Mouse (Mus musculus) cerebellum, postnatal 4 days (tissue): ENCODE measurements around the gene Myo1g.
"Not testable (repeated sequence)": the region's sequence is repeated elsewhere in the genome, so short reads cannot be mapped to it uniquely, and the experiment has no call there.

Source experiments
- DNase-seq, 2 experiments: peaks; one replicate each; pipeline ENCODE4 v3.0.0; 2022; ENCODE audit warnings: low spot score in 2 of 2, mixed read lengths in 1 of 2

Myo1g gene

DNA sequence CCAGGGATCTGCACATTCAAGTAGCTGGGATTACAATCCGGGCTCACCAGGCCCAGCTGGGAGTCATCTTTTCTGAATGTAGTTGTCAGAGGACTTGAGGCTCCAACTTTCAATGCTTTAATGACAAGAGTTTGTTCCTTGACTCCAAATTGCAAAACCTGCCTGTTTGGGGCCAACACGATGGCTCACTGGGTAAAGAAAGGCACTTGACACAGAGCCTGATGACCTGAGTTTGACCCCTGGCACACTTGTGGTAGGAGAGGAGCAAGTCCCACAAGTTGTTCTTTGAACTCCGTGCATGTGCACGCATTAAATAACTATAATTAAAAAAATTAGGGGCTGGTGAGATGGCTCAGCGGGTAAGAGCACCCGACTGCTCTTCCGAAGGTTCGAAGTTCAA, 9.2 kb upstream of the Myo1g start:
- no peak for DNase-seq

GRCm38 (mm10) chr11:6528186-6529006, 7.6 kb upstream of the Myo1g start:
- peak; percentile 99 to 100 for DNase-seq

GRCm38 (mm10) chr11:6527256-6528185, 6.8 kb upstream of the Myo1g start:
- no peak for DNase-seq

DNA sequence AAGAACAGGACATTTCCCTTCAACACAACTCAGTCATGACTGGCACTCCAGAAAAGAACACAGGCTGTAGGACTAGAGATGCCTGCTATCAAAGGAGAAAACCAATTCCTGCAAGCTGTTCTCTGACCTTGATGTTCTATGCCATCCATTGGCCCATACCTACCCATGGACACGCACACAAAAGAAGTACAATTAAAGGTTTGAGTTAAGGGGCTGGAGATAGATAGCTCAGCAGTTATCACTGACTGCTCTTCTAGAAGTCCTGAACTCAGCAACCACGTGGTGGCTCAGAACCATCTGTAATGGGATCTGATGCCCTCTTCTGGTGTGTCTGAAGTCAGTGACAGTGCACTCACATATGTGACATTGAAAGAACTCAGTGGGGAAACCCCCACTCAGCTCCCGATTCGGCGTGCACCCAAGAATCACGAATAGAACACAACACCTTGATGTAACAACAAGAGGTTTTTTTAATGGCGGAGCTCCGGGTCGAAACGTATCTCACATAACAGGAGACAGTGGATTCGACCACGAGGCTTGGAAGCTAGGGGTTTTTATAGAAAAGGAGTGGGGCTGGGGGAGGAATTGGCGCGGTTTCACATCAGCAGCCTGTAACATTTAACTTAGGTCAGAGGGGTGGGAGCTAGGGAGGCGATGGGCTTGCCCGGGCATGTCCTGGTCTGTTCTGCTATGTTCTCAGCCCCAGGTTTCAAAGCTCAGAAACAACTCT, 5.9 kb upstream of the Myo1g start:
- not testable (repeated sequence) for DNase-seq

GRCm38 (mm10) chr11:6525241-6525640, 4.5 kb upstream of the Myo1g start:
- no peak for DNase-seq

DNA sequence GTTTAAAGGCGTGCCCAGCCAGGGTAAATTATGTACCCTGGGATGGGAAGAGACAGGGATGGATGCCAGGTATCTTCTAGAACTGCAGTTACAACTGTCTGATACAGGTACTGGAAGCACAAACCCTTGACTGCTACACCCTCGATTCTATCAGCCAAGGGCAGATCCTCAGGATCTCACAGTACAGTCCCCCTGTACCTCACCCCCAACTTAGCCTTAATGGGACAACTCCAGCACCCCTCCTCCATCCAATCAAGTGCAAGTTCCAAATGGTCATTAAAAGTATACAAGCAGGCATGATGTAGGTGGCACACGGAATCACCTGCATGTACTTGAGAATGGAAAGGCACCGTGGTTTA, 4.1 kb upstream of the Myo1g start:
- no peak for DNase-seq

DNA sequence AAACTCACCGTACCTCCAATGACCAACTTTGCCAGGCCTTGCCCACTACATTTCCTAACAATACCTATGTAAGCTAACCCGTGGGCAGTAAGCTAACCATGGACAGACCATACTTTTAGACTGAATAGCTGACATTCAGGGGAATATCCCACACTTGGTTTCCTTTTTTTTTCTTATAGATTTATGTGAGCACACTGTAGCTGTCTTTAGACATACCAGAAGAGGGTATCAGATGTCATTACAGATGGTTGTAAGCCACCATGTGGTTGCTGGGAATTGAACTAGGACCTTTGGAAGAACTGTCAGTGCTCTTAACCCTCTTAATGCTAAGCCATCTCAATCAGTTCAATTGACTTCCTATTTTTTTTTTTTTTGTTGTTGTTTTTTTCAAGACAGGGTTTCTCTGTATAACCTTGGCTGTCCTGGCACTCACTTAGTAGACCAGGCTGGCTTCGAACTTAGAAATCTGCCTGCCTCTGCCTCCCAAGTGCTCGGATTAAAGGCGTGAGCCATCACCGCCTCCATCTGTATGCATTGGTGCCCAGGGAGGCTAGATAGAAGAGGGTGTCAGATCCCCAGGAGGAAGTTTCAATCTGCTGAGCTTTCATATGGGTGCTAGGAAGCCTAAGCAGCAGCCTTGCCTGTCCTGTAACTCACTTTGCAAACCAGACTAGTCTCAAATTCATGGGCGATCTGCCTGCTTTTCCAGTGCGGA, 3.6 kb upstream of the Myo1g start:
- DNase-seq: no peak

GRCm38 (mm10) chr11:6523662-6524088, 2.9 kb upstream of the Myo1g start:
- no peak for DNase-seq

DNA sequence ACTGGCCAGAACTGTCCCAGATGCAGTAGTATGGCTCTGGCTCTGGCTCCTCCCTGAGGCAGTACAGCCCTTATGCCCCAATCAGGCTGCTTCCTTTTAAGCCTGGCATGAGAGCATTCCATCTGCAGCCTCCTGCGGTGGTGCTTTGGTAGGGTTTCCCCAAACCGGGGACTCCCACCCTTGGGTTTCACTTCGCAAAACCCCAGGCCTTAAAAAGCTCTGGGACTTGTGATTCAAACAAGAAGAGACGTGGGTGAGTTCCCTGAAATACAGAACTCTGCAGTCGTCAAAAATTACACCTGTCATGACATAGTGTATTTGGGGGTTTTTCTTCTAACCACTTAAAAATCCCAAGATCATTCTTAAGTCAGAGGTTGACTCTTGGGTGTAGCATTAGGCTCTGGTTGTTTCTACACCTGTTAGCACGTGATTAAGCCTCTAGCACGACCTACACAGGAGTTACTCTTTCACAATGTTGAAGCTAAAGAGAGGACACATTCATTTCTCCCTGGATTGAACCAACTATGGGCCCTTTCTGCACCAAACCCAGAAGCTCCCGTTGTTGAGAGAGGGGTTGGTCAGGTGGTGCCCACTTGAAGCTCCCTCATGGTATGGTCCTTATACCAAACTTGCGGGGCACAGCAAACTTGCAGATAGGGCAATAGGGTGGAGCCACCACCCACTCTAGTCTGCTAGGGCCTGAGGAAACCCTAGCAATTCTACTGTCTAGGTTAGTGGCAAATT, 2.2 kb upstream of the Myo1g start:
- no peak for DNase-seq

GRCm38 (mm10) chr11:6519491-6520033, 1.2 kb downstream of the Myo1g start:
- no peak for DNase-seq

- DNase-seq: peak in 1 of 2 experiments; percentile 63
Observed at GRCm38 (mm10) chr11:6514837-6515236, 5.9 kb downstream of the Myo1g start.

- no peak for DNase-seq
Observed at GRCm38 (mm10) chr11:6508269-6508876, 12.4 kb downstream of the Myo1g start.

GRCm38 (mm10) chr11:6506516-6506915, 14.2 kb downstream of the Myo1g start:
- DNase-seq: no peak

DNA sequence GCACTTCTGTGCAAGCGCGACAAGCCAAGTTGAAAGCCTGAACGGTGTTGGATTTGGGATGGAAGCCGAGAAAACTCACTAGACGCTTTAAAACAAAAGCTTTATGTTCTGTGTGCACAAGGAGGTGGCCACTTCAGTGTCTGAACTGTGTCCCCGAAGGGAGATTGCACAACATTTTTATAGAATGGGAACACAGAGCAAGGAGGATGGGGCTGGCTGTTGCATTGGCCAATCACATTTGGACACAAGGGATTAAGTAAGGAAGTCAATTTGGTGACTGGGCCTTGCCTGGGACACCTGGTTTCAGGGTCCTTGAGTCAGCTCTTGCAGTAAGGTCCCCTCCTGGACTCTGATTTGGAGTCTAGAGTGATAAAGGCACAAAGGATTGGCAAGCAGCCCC, 16.1 kb downstream of the Myo1g start:
- no peak for DNase-seq

- DNase-seq: no peak
Observed at GRCm38 (mm10) chr11:6504226-6504625, 16.5 kb downstream of the Myo1g start.

GRCm38 (mm10) chr11:6502506-6502905, 18.3 kb downstream of the Myo1g start:
- DNase-seq: no peak

DNA sequence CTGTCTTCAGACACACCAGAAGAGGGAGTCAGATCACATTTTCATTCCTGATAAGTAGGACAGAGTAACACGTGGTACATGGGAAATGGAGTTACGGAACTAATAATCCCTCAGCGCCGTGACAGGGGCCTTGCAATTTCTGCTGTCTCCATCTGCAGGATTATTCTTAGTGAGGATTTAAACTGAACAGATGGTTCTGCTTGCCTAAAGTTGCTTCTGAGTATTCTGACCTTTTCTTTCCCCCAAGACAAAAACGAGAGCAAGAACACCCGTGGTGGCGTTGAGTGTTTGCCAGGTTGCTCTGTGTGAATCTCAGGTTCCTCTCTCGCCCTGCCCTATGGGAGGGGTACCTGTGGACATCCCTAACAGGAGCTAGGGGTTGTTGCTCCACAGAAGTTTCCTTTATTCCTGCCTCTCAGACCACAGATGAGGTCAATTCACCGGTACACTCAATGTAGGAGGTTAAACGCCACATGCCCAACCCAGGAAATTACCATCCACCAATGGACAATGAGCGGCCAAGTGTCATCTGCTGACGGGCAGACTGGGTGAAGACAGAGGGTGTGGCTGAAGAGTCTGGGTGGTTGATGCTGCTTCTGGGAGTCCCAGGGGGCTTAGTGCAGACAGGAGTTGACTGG, 23.3 kb downstream of the Myo1g start:
- DNase-seq: no peak

- peak in 1 of 2 experiments; percentile 63 for DNase-seq
Observed at GRCm38 (mm10) chr11:6489691-6490503, 30.9 kb downstream of the Myo1g start.

DNA sequence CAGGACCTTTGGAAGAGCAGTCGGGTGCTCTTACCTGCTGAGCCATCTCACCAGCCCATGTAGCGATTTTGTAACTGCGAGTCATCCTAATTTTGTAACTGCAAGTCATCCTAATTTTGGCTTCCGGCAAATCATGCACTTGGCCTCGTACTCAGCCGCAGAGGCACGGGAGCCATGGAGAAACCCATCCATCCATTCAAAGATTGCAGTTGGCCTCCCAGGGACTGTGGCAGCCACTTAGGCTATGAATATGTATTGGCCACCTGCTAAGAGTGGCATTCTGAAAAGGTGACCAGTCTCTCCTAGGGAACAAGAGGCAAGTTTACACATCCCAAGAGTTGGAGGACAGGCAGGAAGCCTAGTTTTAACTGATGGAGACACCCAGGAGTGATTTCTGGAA, 31.5 kb downstream of the Myo1g start:
- peak in 1 of 2 experiments; percentile 25 for DNase-seq
